Mouse (Mus musculus) heart, postnatal 0 days (tissue): ENCODE results near the gene Chst14. TPM values are rescaled to one million over a fixed set of nuclear protein-coding genes. Genes with fewer than 3 reads are reported as not detected.
A peak's percentile ranks its signal among the peaks of the same experiment; 100 is the strongest.

Source experiments
- ATAC-seq: fragments of 200-750 bp; cut with Nextera tagmentation; 2 replicates; pipeline ENCODE4 v1.8.0; 2017; ENCODE audit warnings: low read depth, moderate number of reproducible peaks, moderate library complexity; ENCODE audit not compliant: insufficient read depth
- DNase-seq: peaks from one replicate; pipeline ENCODE4 v3.0.0-alpha.2; 2016; ENCODE audit warnings: low spot score
- H3K27ac ChIP-seq: fragments of 300-500 bp; sonication (generic); 2 replicates; pipeline ENCODE4 v1.5.1; 2014; ENCODE audit warnings: low read depth, mild to moderate bottlenecking
- H3K27me3 ChIP-seq: fragments of 300-500 bp; sonication (generic); 2 replicates; pipeline ENCODE4 v1.6.1; 2014; ENCODE audit warnings: low read length, mixed read lengths; ENCODE audit not compliant: control insufficient read depth, insufficient read depth
- H3K36me3 ChIP-seq: fragments of 300-500 bp; sonication (generic); replicated peaks from 2 replicates; pipeline ENCODE4 v1.6.1; 2014; ENCODE audit warnings: low read length, mixed read lengths; ENCODE audit not compliant: control insufficient read depth, insufficient read depth
- H3K4me1 ChIP-seq: fragments of 300-500 bp; sonication (generic); 2 replicates; pipeline ENCODE4 v1.6.1; 2014; ENCODE audit warnings: antibody characterized with exemption; ENCODE audit not compliant: control insufficient read depth, insufficient read depth
- H3K4me2 ChIP-seq: fragments of 300-500 bp; sonication (generic); 2 replicates; pipeline ENCODE4 v1.6.1; 2014; ENCODE audit warnings: low read depth, mild to moderate bottlenecking, low read length, moderate library complexity
- H3K4me3 ChIP-seq: fragments of 300-500 bp; sonication (generic); 2 replicates; pipeline ENCODE4 v1.5.1; 2014; ENCODE audit warnings: low read depth, low read length
- H3K9ac ChIP-seq: fragments of 300-500 bp; sonication (generic); replicated peaks from 2 replicates; pipeline ENCODE4 v1.6.1; 2014; ENCODE audit warnings: low read depth, low read length, mixed read lengths
- H3K9me3 ChIP-seq: fragments of 300-500 bp; sonication (generic); replicated peaks from 2 replicates; pipeline ENCODE4 v1.6.1; 2016; ENCODE audit warnings: low read length; ENCODE audit not compliant: control insufficient read depth
- CTCF ChIP-seq: IDR thresholded peaks from 2 replicates; pipeline ENCODE4 v1.5.1; 2016; ENCODE audit warnings: antibody characterized with exemption, control low read depth, low read depth
- EP300 ChIP-seq: IDR thresholded peaks from 2 replicates; pipeline ENCODE4 v1.6.1; 2016; ENCODE audit warnings: antibody characterized with exemption, low read depth
- WGBS: fragments of 180-500 bp; shearing (Covaris S2); extraction: QIAGEN DNeasy Blood & Tissue Kit; methylation state at CpG from one replicate; pipeline ENCODE4 v1.1.7; 2014; 5-methylcytosine and 5-hydroxymethylcytosine counted together
- polyA plus RNA-seq: library from polyadenylated mRNA; unstranded; fragments of >200 nt; fragmentation: Nextera tagmentation; extraction: Ambion mirVana; gene quantifications from 2 replicates; pipeline ENCODE4 v1.2.1, GENCODE M21; 2015
- total RNA-seq: library from RNA; depleted of rRNA; stranded (reverse); fragments of >200 nt; gene quantifications from 2 replicates; pipeline ENCODE4 v1.2.3, GENCODE M21; 2014; ENCODE audit warnings: low replicate concordance

Gene Chst14
- total and polyA plus RNA-seq, 2 experiments from 2014 or later: 10.8 to 12.8 TPM

GRCm38 (mm10) chr2:118914685-118915084, 11.6 kb upstream of the Chst14 start:
- no peak for DNase-seq
- Histone ChIP-seq H3K9me3 (no peaks in the 10 kb centered on the region), H3K36me3 (peaks cover 25% of the 10 kb centered on the region; the same call in 1 of the 2 replicates), H3K4me1 (peaks cover 12% of the 10 kb centered on the region), H3K27ac (no peak overlapping the region), H3K9ac (no peak overlapping the region), H3K4me3 (no peak overlapping the region), H3K4me2 (no peak overlapping the region), H3K27me3 (no peaks in the 10 kb centered on the region)
- no peak for ATAC-seq
- no peak for TF ChIP-seq EP300
- TF ChIP-seq CTCF: no peak
- WGBS: 55% methylated on average over 8 of the region's 8 CpGs

- 92% methylated on average over 17 of the region's 17 CpGs for WGBS
These were observed 9.9 kb upstream of the Chst14 start for GRCm38 (mm10) chr2:118916436-118916835.

GRCm38 (mm10) chr2:118918543-118918942, 7.8 kb upstream of the Chst14 start:
- no peak overlapping the region for H3K4me3 ChIP-seq
- H3K4me1 ChIP-seq: peaks cover 9% of the 10 kb centered on the region
- no peak for DNase-seq
- no peak for TF ChIP-seq EP300
- no peak for TF ChIP-seq CTCF
- H3K4me2 ChIP-seq: no peak overlapping the region
- H3K9me3 ChIP-seq: no peaks in the 10 kb centered on the region
- ATAC-seq: no peak
- WGBS: 31% methylated on average over 1 of the region's 1 CpGs
- H3K36me3 ChIP-seq: peaks cover 48% of the 10 kb centered on the region
- no peaks in the 10 kb centered on the region for H3K27me3 ChIP-seq
- H3K9ac ChIP-seq: no peak overlapping the region
- no peak overlapping the region for H3K27ac ChIP-seq

More at GRCm38 (mm10) chr2:118916436-118916835, 9.9 kb upstream of the Chst14 start:
- no peaks in the 10 kb centered on the region for H3K27me3 ChIP-seq
- H3K36me3 ChIP-seq: peaks cover 39% of the 10 kb centered on the region
- TF ChIP-seq EP300 (no peak), CTCF (no peak)
- no peak for DNase-seq
- H3K27ac ChIP-seq: no peak overlapping the region
- H3K4me1 ChIP-seq: peaks cover 12% of the 10 kb centered on the region
- no peak overlapping the region for H3K4me2 ChIP-seq
- H3K9ac ChIP-seq: no peak overlapping the region
- ATAC-seq: no peak
- no peak overlapping the region for H3K4me3 ChIP-seq
- H3K9me3 ChIP-seq: no peaks in the 10 kb centered on the region

- Histone ChIP-seq H3K4me3 (no peak overlapping the region), H3K27me3 (no peaks in the 10 kb centered on the region), H3K27ac (no peak overlapping the region), H3K4me2 (no peak overlapping the region), H3K36me3 (peaks cover 48% of the 10 kb centered on the region), H3K9me3 (no peaks in the 10 kb centered on the region), H3K9ac (no peak overlapping the region), H3K4me1 (no peaks in the 10 kb centered on the region)
- TF ChIP-seq CTCF (no peak), EP300 (no peak)
- DNase-seq (no peak), ATAC-seq (no peak)
- WGBS: 80% methylated on average over 3 of the region's 3 CpGs
These were observed 5.9 kb upstream of the Chst14 start for GRCm38 (mm10) chr2:118920428-118920827.

GRCm38 (mm10) chr2:118925952-118926351, 344 bp upstream of the Chst14 start:
- peaks cover 12% of the 10 kb centered on the region for H3K36me3 ChIP-seq
- H3K4me2 ChIP-seq: peak overlapping the region; percentile 88
- peak overlapping the region; percentile 73 for H3K9ac ChIP-seq
- H3K4me3 ChIP-seq: peak overlapping the region; percentile 78
- TF ChIP-seq CTCF (no peak), EP300 (no peak)
- peak overlapping the region; percentile 36; the same call in 1 of the 2 replicates for H3K27ac ChIP-seq
- H3K4me1 ChIP-seq: peaks cover 11% of the 10 kb centered on the region
- under 1% methylated on average over 6 of the region's 6 CpGs for WGBS
- ATAC-seq (peak; percentile 59), DNase-seq (peak; percentile 37)
- H3K9me3 ChIP-seq: no peaks in the 10 kb centered on the region
- H3K27me3 ChIP-seq: no peaks in the 10 kb centered on the region

GRCm38 (mm10) chr2:118926998-118927739, 873 bp downstream of the Chst14 start:
- Histone ChIP-seq H3K27me3 (no peaks in the 10 kb centered on the region), H3K9me3 (no peaks in the 10 kb centered on the region), H3K27ac (peak overlapping the region; percentile 36; the same call in 1 of the 2 replicates), H3K36me3 (peaks cover 7% of the 10 kb centered on the region; the same call in 1 of the 2 replicates), H3K9ac (peak overlapping the region; percentile 73), H3K4me1 (peaks cover 11% of the 10 kb centered on the region), H3K4me3 (peak overlapping the region; percentile 78), H3K4me2 (peak overlapping the region; percentile 88)
- DNase-seq (no peak), ATAC-seq (no peak)
- no peak for TF ChIP-seq CTCF
- TF ChIP-seq EP300: no peak
- 27% methylated on average over 31 of the region's 31 CpGs for WGBS
